In the genomic region with DNA sequence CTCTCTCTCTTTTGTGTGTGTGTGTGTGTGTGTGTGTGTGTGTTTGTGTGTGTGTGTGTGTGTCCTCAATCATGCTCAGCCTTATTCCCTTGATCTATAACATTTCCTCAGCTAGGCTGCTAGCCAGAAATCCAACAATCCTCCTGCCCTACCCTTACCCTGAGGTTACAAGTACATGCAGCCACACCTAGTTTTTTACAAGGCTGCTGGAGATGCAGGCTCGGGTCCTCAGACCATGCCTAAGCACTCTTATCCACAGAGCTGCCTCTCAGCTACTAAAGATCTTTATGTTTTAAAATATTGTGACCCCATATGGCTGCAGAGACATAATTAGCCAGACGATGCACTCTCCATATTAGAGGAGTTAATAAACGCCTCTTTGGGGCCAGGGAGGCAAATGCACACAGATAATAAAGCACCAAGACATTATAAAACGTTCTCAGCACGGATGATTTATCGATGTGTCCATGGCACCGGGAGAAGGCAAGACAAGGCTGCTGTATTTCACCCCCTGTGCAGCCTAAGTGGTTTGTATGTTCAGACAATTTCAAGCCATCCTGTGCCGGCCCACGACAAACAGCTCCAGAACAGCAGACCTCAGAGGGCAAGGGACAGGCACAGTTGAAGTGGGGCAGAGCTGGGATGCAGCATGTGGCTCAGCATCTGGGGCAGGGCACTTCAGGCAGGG, we compare ENCODE assay signal across 16 mouse cellular contexts.
DNase-seq lines count a peak whose midpoint lies in the region; ATAC-seq lines count a peak whose summit lies in the region.
"Had no signal": no experiment of that assay in that cellular context is flagged by ENCODE, and none has a peak within 500 bp of the region (broad histone marks: within the 10 kb centered on the region; RNA-seq: fewer than 3 reads in every experiment).

No protein-coding gene starts in this region.

- peak overlapping the region; percentile 20; the same call in 1 of the 2 replicates for H3K27ac ChIP-seq in midbrain, embryonic 14.5 days (replicated peaks; ENCODE audit: low read depth, low read length)
- no peak overlapping the region; the same call in 1 of the 2 replicates for H3K27ac ChIP-seq in midbrain, embryonic 11.5 days (ENCODE audit: low read depth, low read length)
- H3K27ac ChIP-seq in hindbrain, embryonic 13.5 days, result peak overlapping the region; percentile 74
- no peak overlapping the region for H3K27ac ChIP-seq in intestine, embryonic 14.5 days (ENCODE audit: low read depth)
- H3K27ac ChIP-seq in neural tube, embryonic 14.5 days (ENCODE audit: low read depth, low read length), result peak overlapping the region; percentile 64
- H3K27ac ChIP-seq: embryonic facial prominence, embryonic 13.5 days; forebrain, embryonic 15.5 days; kidney, embryonic 15.5 days; midbrain, embryonic 12.5 days had no signal

- no peak overlapping the region for H3K4me2 ChIP-seq in midbrain, embryonic 14.5 days (ENCODE audit: low read length)
- H3K4me2 ChIP-seq in midbrain, embryonic 11.5 days, result no peak overlapping the region
- no peak overlapping the region for H3K4me2 ChIP-seq in hindbrain, embryonic 13.5 days
- no peak overlapping the region for H3K4me2 ChIP-seq in intestine, embryonic 14.5 days (ENCODE audit: low read length)
- H3K4me2 ChIP-seq in neural tube, embryonic 14.5 days (ENCODE audit: low read depth, low read length), result no peak overlapping the region
- H3K4me2 ChIP-seq: embryonic facial prominence, embryonic 13.5 days; forebrain, embryonic 15.5 days; kidney, embryonic 15.5 days; midbrain, embryonic 12.5 days had no signal

- DNase-seq in midbrain, embryonic 14.5 days, result no peak
- no peak for DNase-seq in midbrain, embryonic 11.5 days (ENCODE audit: low spot score, missing footprints)
- DNase-seq in intestine, embryonic 14.5 days (ENCODE audit: low spot score), result no peak
- DNase-seq in adrenal gland, postnatal 25 days, result no peak
- no peak for DNase-seq in urinary bladder, postnatal 10 days (ENCODE audit: low spot score)
- DNase-seq: adrenal gland, adult 8-10 months; cerebellum, adult 9-10 months; gastrocnemius, postnatal 14 days; liver, postnatal 0 days had no signal

- no peaks in the 10 kb centered on the region for H3K27me3 ChIP-seq in midbrain, embryonic 14.5 days (ENCODE audit: control insufficient read depth, insufficient read depth, low read length)
- no peaks in the 10 kb centered on the region for H3K27me3 ChIP-seq in midbrain, embryonic 11.5 days (ENCODE audit: control insufficient read depth, insufficient read depth, low read length)
- H3K27me3 ChIP-seq in hindbrain, embryonic 13.5 days, result no peaks in the 10 kb centered on the region
- H3K27me3 ChIP-seq in intestine, embryonic 14.5 days (replicated peaks; ENCODE audit: control insufficient read depth, insufficient read depth, low read length), result no peaks in the 10 kb centered on the region
- H3K27me3 ChIP-seq in neural tube, embryonic 14.5 days (ENCODE audit: control insufficient read depth, insufficient read depth, low read length), result no peaks in the 10 kb centered on the region
- H3K27me3 ChIP-seq: embryonic facial prominence, embryonic 13.5 days; forebrain, embryonic 15.5 days; kidney, embryonic 15.5 days; midbrain, embryonic 12.5 days had no signal

- H3K9me3 ChIP-seq in midbrain, embryonic 14.5 days (ENCODE audit: control insufficient read depth, low read length), result no peaks in the 10 kb centered on the region
- no peaks in the 10 kb centered on the region for H3K9me3 ChIP-seq in midbrain, embryonic 11.5 days (ENCODE audit: control insufficient read depth, low read length)
- no peaks in the 10 kb centered on the region for H3K9me3 ChIP-seq in hindbrain, embryonic 13.5 days
- no peaks in the 10 kb centered on the region for H3K9me3 ChIP-seq in intestine, embryonic 14.5 days (ENCODE audit: control insufficient read depth, low read length)
- H3K9me3 ChIP-seq in neural tube, embryonic 14.5 days (ENCODE audit: control insufficient read depth, low read length), result no peaks in the 10 kb centered on the region
- H3K9me3 ChIP-seq: embryonic facial prominence, embryonic 13.5 days; forebrain, embryonic 15.5 days; kidney, embryonic 15.5 days; limb, embryonic 10.5 days; midbrain, embryonic 12.5 days had no signal

- no peak for ATAC-seq in midbrain, embryonic 14.5 days (ENCODE audit: low FRiP score, low TSS enrichment)
- no peak for ATAC-seq in midbrain, embryonic 11.5 days (ENCODE audit: low FRiP score)
- ATAC-seq in hindbrain, embryonic 13.5 days (ENCODE audit: low FRiP score), result no peak
- ATAC-seq in intestine, embryonic 14.5 days (replicated peaks; ENCODE audit: low FRiP score, low TSS enrichment, low read depth), result 0 out of 2 replicates have a peak, but pooled peaks have one; percentile 53
- ATAC-seq in neural tube, embryonic 14.5 days (ENCODE audit: low read depth), result peak; percentile 76
- ATAC-seq: forebrain, embryonic 15.5 days; liver, postnatal 0 days had no signal

- peaks cover 18% of the 10 kb centered on the region for H3K4me1 ChIP-seq in midbrain, embryonic 14.5 days (ENCODE audit: control insufficient read depth, insufficient read depth, low read length)
- H3K4me1 ChIP-seq in midbrain, embryonic 11.5 days (ENCODE audit: control insufficient read depth, insufficient read depth, low read length), result peaks cover 4% of the 10 kb centered on the region
- H3K4me1 ChIP-seq in hindbrain, embryonic 13.5 days (replicated peaks), result peaks cover 67% of the 10 kb centered on the region
- H3K4me1 ChIP-seq in intestine, embryonic 14.5 days (replicated peaks; ENCODE audit: control insufficient read depth, insufficient read depth, low read length), result peaks cover 28% of the 10 kb centered on the region
- peaks cover 40% of the 10 kb centered on the region for H3K4me1 ChIP-seq in neural tube, embryonic 14.5 days (ENCODE audit: control insufficient read depth, insufficient read depth, low read length)

- H3K36me3 ChIP-seq in midbrain, embryonic 14.5 days (ENCODE audit: control insufficient read depth, insufficient read depth, low read length), result no peaks in the 10 kb centered on the region
- H3K36me3 ChIP-seq in midbrain, embryonic 11.5 days (ENCODE audit: control insufficient read depth, insufficient read depth, low read length), result no peaks in the 10 kb centered on the region
- no peaks in the 10 kb centered on the region for H3K36me3 ChIP-seq in hindbrain, embryonic 13.5 days
- H3K36me3 ChIP-seq in intestine, embryonic 14.5 days (ENCODE audit: control insufficient read depth, insufficient read depth, low read length), result no peaks in the 10 kb centered on the region
- no peaks in the 10 kb centered on the region for H3K36me3 ChIP-seq in neural tube, embryonic 14.5 days (ENCODE audit: control insufficient read depth, insufficient read depth, low read length)
- H3K36me3 ChIP-seq: embryonic facial prominence, embryonic 13.5 days; forebrain, embryonic 15.5 days; kidney, embryonic 15.5 days; limb, embryonic 10.5 days; midbrain, embryonic 12.5 days had no signal

- H3K9ac ChIP-seq in midbrain, embryonic 14.5 days (replicated peaks; ENCODE audit: low read length), result no peak overlapping the region
- H3K9ac ChIP-seq in midbrain, embryonic 11.5 days (ENCODE audit: low read length), result no peak overlapping the region
- H3K9ac ChIP-seq in hindbrain, embryonic 13.5 days, result no peak overlapping the region
- H3K9ac ChIP-seq in intestine, embryonic 14.5 days (ENCODE audit: low read length), result no peak overlapping the region
- no peak overlapping the region for H3K9ac ChIP-seq in neural tube, embryonic 14.5 days (replicated peaks; ENCODE audit: low read depth, low read length)
- H3K9ac ChIP-seq: embryonic facial prominence, embryonic 13.5 days; forebrain, embryonic 15.5 days; kidney, embryonic 15.5 days; liver, postnatal 0 days; midbrain, embryonic 12.5 days had no signal

- H3K4me3 ChIP-seq in midbrain, embryonic 14.5 days (replicated peaks; ENCODE audit: low read depth, low read length), result no peak overlapping the region
- H3K4me3 ChIP-seq in midbrain, embryonic 11.5 days (ENCODE audit: low read depth, low read length), result no peak overlapping the region
- no peak overlapping the region for H3K4me3 ChIP-seq in hindbrain, embryonic 13.5 days
- no peak overlapping the region for H3K4me3 ChIP-seq in intestine, embryonic 14.5 days (ENCODE audit: low read depth, low read length)
- no peak overlapping the region for H3K4me3 ChIP-seq in neural tube, embryonic 14.5 days (ENCODE audit: low read depth, low read length)
- H3K4me3 ChIP-seq: embryonic facial prominence, embryonic 13.5 days; forebrain, embryonic 15.5 days; kidney, embryonic 15.5 days; limb, embryonic 10.5 days; midbrain, embryonic 12.5 days had no signal

- WGBS in midbrain, embryonic 14.5 days, result 69% methylated on average over 9 of the region's 9 CpGs
- 87% methylated on average over 9 of the region's 9 CpGs for WGBS in midbrain, embryonic 11.5 days
- WGBS in hindbrain, embryonic 13.5 days, result 36% methylated on average over 9 of the region's 9 CpGs
- 29% methylated on average over 9 of the region's 9 CpGs for WGBS in intestine, embryonic 14.5 days
- 17% methylated on average over 9 of the region's 9 CpGs for WGBS in neural tube, embryonic 14.5 days

Comparison
In these comparisons a context has a peak if more than half of its experiments do, and no peak if none do; other contexts are left out.
1. H3K27ac ChIP-seq: peak in midbrain, embryonic 14.5 days (single experiment), hindbrain, embryonic 13.5 days (single experiment) and neural tube, embryonic 14.5 days (single experiment); none in midbrain, embryonic 11.5 days (single experiment) and intestine, embryonic 14.5 days (single experiment).
2. ATAC-seq: peak in intestine, embryonic 14.5 days (single experiment) and neural tube, embryonic 14.5 days (single experiment); none in midbrain, embryonic 14.5 days (single experiment), midbrain, embryonic 11.5 days (single experiment) and hindbrain, embryonic 13.5 days (single experiment).